Mouse (Mus musculus) common myeloid progenitor, adult 5-6 weeks (primary cell): ENCODE measurements at regions not wholly inside any gene's neighbourhood (a gene's known extent, or its start where the extent isn't known, plus 50 kb on each side); places are given as distances from the start of the nearest gene placed in this dataset.

ENCODE experiments used
- ATAC-seq: replicated peaks from 2 replicates; pipeline ENCODE4 v1.8.0; 2016; ENCODE audit warnings: low read depth, mild to moderate bottlenecking, moderate TSS enrichment, inconsistent platforms; ENCODE audit not compliant: poor library complexity, severe bottlenecking

DNA sequence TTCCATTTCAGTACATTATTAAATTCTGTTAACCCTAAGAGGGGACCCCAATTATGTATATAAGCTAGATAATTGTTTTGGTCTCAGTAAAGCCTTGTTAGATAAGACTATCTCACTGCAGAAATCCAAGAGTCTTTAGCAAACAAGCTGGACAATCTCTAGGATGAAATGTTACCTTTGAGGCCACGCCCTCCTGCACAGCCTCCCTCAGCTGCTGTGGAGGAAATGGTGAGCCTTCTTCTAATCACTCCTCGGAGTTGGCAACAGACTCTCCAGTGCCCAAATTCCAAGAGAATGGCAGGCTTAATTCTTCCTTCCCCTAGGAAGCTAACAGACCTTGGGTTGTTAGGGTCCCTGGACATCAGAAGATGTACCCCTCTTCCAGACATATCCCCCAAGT lies 252.7 kb upstream of the Gadl1 start:
- no peak for ATAC-seq

DNA sequence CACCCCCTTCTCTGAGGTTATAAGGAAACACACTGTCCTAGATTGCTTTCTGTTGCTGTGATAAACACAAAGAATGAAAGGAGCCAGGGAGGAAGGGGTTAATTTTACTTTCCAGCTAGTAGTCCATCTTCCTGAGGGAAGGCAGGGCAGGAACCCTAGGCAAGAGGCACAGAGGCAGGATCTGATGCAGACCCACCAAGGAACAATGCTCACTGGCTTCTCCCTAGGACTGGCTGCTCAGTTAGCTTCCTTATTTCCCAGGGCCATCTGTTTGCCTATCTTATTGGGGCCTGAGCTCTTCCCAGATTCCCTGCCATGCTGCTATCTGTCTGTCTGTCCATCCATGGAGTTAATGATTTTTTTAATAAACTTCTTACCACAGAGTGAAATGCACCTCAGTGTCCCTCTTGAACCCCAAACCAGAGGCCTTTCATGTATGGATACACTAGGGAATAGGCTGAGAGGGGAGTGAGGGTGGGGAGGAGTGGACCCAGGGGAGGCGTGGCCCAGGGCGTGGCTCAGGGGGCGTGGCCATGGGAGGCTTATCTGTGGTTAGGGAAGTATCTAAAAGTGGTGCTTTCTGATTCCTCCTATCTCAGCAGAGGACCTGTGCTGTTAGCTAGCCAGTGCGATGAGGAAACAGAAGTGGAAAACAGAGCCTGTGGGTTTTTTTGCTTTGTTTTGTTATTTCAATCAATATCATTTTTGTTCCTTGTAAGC lies 252.1 kb upstream of the Gadl1 start:
- ATAC-seq, result peak; percentile 86

DNA sequence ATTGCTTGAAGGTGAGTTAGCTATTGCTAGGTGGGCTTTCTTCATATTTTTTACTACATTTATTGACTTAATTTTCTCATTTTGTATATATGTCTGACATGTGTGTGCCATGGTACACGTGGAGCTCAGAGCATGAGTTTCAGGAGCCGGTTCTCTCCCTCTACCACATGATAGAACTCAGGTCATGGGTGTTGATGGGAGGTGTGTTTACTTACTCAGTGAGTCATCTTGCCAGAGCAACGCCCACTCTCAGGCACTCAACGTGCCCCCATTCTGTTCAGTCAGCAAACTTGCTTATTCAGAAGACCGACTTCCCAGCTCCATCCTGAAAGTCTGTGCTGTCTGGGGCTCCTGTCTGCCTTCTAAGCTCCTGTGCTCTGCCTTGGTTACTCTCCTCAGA lies 250.8 kb upstream of the Gadl1 start:
- ATAC-seq, result no peak

DNA sequence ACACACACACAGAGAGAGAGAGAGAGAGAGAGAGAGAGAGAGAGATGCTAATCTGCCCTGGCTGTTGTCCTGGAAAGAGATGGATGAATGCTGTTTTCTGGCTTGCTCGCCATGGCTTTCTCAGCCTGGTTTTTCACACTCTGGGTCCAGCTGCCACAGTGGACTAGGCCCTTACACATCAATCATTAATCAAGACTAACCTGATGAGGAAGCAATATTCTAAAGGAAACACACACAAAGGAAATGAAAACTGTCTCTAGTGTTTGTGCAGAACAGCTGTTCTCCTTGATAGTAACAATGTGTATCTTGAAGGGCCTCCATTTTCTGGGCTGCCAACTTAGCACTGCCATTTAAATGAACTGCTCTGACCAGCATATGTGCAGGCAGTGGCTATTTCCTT lies 248.9 kb upstream of the Gadl1 start:
- ATAC-seq, result no peak

DNA sequence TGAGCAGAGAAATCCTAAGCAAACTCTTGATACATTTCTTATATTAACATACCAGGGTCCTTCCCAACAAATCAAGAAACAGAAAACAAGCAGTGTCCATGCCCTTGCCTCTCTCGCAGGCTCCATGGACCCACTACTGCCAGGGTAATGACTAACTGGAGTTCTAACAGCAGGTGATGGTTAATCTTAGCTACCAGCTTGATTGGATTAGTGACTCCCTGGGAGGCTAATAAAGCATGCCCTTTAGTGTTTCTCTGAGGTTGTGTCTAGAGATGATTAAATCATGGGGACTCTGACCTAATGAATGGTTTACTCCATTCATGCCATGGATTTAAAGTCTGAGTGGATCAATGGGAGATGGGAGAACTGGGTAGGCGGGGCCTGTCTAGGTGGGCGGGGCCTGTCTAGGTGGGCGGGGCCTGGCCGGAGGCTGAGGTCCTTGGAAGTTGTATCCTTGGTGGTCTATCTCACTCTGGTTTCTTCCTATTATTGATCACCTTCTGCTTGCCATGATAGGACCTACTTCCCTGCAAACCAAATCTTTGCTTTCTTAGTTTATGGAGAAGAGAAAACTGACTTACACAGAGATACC lies 247.3 kb upstream of the Gadl1 start:
- ATAC-seq, result no peak

DNA sequence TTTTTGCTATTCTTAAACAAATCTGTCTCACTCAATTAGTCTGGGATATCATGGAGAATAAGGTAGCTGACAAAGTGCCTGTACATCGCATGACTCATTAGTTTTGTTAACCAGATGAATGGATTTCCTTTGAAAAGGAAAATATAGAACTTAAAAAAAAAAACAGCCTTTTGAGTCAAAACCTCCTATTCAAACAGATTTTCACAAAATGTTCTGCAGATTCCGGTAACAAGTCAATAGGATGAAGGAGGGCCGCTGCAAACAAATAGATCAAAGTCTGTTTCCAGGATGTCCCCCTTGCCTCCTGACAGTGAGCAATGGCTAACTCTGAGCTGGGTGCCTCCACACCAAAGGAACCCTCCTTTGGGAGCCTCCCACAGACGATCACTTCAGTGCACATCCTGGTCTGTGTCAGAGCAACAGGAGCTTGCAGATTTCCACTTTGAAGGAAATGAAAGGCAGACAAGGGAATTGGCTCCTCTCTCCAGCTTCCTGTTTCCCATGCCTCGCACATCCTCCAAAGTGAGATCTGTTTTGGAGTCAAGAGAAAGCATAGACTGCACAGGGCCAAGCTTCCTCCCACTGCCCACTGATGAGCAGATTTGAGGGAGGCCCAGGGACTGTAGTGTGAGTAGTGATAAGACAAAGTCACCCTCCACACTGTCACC lies 243.8 kb upstream of the Gadl1 start:
- no peak for ATAC-seq

DNA sequence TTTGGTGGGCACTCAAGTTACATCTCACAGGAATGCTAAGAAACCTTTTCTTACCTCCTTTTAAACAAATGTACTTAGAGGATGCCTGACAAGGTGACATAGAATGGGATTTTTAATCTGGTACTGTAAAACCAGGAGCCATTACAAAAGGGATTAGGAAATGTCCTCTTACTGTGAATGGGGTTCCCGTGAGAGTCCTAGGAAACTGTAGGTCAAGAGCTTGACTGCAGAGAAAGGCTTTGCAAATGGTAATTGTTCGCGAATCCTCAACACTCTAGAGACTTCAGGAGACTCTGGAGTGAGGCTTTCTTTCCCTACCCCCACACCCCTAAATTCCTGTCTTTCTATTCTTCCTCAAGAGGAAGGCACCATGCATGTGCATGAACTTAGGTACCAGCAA lies 242.7 kb upstream of the Gadl1 start:
- no peak for ATAC-seq

DNA sequence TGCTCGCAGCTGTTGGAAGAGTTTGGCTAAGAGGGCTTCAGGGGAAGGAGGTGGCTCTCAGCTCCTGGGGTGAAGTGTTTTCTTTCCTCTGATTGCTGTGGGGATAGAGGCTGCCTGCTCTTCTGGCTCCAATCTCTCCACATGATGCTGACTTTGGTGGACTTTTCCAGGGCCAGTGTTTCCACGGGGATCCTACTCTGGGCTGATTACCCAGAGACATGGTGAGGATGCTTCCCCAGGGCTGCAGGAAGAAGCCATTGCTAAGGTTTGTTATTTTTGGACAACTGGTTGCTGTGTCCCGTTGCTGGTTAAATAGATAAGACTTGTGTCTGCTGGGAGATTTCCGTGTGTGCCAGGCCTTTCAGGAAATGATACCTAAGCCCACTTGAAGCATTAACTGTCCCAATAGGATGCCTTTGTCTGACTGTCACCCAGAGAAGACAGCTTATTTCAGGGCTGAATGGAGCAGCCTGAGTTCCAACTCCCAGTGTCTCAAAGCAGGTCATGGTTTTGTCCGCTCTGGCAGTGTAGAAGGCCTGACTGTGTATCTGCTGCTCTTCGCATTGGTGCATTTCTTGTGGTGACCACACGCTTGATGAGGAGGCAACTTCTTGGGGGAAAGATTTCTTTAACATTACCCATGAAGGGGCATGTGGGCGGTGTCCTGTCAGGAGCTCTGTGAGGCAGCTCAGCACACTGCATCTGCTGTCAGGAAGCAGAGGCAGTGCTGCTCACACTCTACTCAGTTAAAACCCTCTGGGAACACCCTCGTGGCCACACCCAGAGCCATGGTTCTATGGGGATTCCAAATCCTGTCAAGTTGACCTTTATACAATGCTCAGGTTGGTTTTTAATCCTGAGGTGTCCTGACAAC lies 228.3 kb upstream of the Gadl1 start:
- peak; percentile 89 for ATAC-seq

DNA sequence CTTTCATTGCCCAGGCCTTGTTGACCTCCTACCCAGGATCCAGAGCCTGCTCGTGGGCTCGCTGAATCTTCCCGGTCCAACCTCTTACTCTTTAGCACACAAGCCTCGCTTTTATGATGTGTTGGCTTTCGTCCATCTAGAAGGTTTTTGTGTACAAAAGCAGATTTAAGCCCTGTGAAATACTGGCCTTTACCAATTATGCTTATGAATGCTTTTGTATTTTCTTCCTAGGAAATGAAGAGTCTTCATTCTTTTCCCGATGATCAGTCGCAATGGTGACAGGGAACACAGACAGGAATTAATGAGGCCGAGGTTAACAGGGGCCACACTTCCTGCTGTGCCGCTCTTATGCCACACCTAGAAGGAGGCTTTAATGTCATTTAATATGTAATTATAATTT lies 227.4 kb upstream of the Gadl1 start:
- no peak for ATAC-seq

DNA sequence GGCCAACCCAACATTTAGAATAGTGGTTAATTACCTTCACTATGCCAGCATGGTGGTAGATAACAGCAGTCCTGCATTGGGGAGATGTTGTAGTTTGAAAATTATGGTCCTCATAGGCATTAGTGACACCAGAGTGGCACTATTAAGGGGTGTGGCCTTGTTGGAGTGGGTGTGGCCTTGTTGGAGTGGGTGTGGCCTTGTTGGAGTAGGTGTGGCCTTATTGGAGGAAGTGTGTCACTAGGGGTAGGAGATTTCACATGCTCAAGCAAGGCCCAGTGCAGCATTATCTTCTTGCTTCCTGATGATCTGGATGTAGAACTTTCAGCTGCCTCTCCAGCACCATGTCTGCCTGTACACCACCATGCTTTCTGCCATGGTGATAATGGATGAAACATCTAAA lies 225.3 kb upstream of the Gadl1 start:
- ATAC-seq, result no peak

DNA sequence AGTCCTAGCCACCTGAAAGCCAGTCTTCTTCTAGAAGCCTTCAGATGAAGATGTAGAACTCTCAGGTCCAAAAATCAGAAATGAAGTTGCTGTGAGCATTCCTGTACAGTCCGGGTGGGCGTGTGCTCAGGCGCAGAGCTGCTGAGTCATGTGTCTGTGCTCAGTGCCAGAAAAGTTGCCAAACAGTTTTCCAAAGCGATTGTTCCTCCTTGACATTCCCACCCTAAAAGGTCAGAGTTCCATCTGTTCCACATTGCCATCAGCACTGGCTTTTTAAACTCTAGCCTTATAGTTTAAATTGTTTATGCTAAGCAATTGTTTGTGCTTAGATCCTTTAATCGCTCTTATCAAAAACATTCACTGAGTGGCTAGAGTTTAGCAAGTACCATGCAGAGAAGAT lies 222.7 kb upstream of the Gadl1 start:
- ATAC-seq, result no peak

DNA sequence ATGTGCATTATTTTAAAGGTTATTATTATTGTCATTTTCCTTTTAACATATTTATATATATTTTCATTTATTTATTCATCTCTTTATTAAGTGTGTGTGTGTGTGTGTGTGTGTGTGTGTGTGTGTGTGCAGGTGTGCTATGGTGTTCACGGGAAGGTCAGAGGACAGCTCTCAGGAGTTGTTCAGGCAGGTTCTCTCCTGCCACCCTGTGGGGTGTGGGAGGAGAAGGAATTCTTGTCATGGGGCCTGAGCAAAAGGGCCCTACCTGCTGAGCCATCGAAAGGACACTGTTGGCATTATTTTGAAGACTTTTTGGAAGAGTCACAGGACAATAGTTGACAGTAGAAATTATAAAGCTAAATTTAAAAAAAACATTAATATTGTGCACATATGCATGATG lies 216.4 kb upstream of the Gadl1 start:
- ATAC-seq, result no peak

DNA sequence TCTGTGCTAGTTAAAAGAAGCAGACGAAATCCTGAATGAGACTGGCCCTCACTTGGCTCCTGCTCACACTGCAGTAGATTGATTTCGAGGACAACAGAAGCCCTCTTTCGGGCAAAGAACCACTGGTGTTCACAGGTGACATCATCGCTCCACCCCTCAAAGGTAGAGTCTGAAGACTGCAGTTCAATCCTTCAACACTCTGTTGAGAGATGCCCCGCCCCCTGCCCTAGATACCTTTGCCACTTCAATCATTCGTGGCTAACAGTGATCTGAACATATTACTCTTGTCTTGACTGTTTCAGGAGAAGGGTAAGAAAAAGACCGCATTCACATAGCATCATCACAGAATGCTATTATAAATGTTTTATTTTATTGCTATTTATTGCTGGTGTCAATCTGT lies 205.5 kb upstream of the Gadl1 start:
- ATAC-seq, result no peak

DNA sequence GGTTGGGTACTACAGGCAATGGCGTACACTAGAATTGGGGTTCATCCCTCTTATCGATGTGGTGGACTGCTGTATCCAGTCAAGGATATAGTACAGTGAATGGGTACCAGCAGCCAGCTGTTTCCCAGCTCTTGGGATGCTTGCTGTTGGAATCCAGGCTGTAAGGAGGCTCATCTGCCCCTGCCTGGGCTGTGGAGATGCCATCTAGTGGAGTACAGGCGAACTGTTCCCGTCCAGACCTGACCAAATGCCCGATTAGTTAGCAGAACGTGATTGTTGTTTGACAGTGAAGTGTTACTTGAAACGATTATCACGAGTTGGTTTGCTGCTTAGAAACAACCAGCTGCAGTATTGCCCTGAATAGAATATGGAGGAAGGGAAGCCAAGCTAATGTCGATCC lies 205.0 kb upstream of the Gadl1 start:
- ATAC-seq, result peak; percentile 37

DNA sequence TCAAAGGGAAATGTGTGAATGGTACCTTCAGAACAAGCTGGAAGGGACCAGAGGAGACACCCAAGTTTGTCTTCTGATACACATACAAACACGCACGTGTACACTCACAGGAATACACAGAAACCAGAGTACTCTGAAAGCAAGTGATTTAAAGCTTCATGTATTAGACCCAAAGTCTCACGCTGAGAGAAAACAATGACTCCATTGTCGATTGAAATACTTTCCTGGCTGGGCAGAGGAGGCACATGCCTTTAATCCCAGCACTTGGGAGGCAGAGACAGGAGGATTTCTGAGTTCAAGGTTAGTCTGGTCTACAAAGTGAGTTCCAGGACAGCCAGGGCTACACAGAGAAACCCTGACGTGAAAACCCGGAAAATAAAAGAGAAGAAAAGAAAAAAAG lies 203.5 kb upstream of the Gadl1 start:
- no peak for ATAC-seq

DNA sequence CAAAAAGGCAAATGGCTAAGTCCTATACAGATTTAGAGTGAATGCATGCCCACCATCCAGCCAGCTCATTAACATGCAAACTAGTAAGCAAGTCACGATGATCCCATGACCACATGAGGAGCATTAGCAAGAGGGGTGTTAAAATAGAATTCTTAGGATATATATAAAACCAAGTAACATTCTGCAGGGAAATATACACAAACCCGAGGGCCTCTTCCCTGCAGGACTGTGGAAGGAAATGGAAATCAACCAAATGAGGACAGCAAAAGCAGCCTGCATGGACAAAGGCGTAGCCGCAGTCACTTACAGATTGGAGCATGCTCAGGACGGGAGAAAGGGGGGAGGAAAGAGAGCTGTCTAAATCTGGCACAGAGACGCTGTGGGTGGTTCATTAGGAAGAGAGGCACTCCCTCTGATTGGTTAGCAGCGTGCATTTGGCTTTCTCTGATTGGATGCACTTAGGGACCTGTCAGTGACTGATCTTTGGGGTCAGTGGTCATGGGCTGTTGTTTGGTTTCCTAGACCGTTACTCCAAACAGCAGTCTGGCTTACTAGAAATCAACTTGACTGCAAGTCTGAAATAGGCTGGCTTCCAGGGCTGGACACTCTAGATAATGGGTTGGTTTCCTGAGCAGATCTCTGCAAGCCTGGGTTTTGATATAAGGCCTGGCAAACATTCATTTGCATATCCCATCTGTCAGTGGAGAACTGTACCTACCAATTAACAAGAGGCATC lies 200.9 kb upstream of the Gadl1 start:
- ATAC-seq, result peak; percentile 86

DNA sequence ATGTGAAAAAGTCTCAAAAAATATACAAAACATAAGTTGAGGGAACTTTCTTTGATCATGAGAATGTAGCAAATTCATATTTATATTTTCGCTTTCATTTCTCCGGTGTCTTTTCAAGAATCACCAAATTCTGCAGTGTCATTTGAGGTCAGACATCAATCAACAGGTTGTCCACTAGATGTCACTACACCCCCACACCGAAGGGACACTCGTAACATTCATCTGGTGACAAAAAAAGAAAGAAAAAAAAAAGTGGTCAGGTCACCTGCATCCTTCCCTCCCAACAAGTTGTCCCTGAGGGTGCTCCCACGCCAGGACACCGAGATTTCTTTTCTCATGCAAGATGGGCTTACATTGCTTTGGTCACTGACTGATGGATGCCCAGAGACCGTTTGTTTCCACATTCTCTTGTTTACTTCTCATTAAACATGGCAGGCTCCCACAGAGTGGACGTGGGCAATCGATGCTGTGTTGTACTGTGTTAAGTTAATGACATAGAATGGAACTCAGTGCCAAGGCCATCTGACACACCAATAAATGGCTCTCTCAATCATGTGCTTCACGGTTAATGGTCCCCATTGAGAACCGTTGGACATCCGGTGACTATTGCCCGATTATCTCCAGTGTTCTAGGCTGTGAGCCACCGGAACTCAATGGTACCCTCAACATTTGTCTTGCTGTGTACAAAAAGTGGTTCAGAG lies 199.1 kb upstream of the Gadl1 start:
- ATAC-seq, result peak; percentile 31

DNA sequence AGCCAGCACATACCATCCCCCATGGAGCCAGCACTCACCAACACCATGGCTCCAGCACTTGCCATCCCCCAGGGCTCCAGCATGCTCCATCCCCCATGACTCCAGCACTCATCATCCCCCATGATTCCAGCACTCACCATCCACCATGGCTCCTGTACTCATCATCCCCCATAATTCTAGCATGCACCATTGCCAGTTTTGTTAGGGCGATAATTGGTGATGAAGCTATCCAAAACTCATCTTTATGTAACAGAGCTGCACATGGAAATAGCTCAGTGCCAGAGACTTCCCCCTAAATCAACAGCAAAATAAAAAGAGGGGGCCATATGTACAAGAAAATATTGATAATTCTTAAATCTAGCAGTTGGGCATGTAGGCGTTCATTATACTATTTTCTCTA lies 188.9 kb upstream of the Gadl1 start:
- no peak for ATAC-seq

DNA sequence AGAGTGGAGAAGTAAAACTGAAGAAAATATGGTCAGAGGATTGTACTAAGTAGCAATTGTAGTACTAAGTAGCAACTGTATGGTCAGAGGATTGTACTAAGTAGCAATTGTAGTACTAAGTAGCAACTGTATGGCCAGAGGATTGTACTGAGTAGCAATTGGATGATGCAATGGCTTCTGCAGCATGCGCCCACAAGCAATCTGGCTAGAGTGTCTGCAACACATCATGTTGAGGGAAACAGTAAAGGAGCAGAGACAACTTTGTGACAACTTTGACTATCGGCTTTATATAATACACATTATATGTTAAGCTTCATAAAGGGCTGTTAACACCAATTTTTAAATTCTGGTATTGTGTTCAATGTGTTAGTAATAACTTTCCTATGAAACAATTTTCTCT lies 188.4 kb upstream of the Gadl1 start:
- no peak for ATAC-seq

DNA sequence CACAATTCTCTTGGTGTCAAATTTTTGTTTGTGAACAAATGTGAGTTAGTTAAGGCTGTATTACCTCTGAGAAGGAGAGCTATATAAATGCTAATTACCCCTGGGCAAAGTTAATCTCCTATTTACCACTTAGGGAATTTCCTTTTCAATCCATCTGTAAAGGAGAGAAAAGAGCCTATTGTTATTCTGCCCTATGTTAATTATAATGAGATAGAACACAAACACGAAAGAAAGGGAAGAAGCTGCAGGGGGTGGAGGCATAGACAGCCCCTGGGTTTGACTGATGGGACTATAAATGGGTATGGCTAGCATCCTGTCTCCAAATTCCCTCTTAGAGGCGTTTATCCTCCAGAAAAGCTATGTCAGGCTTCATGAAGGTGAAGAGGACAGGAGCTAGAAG lies 185.2 kb upstream of the Gadl1 start:
- ATAC-seq, result no peak
